In the genomic region with DNA sequence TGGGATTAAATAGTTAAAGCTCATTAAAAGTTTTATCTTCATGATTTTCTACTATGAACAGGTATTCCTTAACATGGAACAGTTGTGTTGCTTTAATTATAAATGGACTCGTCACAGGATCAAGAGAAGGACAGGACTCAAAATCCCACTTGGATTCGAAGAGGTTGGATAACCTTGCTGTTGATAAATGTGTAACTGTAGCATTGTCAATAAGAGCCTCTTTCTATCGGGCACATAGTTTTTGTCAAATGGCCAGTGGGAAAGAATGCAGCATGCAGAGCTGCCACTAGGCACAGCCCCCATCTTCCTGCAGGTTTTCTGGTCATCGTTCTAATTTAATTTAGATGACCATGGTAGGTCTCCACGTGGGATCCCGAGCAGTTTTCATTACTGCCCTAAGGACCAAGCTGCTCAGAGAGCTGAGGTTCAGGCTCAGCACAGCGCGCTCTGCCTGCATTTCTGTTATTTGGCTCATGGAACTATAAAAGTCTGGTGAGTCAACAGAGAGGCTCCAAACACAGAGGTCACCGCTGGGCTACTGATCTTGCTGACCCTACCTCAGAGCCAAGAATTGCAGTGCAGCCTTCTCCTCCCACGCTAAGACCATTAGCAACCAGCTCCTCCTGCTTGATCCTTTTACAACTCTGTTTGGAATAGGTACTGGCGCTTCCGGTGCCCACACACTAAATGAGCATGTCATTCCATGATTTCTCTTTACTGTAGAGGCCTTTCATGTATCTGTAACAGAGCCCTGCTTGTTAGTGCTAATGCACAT, we compare ENCODE assay signal across 9 mouse cellular contexts.
DNase-seq lines count a peak whose midpoint lies in the region; ATAC-seq and TF ChIP-seq lines count a peak whose summit lies in the region.
"Had no signal": no experiment of that assay in that cellular context is flagged by ENCODE, and none has a peak within 500 bp of the region (broad histone marks: within the 10 kb centered on the region; RNA-seq: fewer than 3 reads in every experiment).

No protein-coding gene starts in this region.

- TF ChIP-seq CTCF in left cerebral cortex, adult 2 months (IDR thresholded peaks at IDR 0.05) = no peak
- no peak for TF ChIP-seq CTCF in stomach, postnatal 0 days (IDR thresholded peaks at IDR 0.05; ENCODE audit: low read depth)

- peak; percentile 26; the same call in 1 of the 2 replicates for ATAC-seq in limb, embryonic 12.5 days (ENCODE audit: insufficient number of reproducible peaks, insufficient read depth, low FRiP score, low TSS enrichment, low read depth)
- no peak; the same call in 1 of the 2 replicates for ATAC-seq in stomach, postnatal 0 days (ENCODE audit: low FRiP score, low TSS enrichment)
- ATAC-seq in granulocyte monocyte progenitor cell, adult 5-6 weeks (replicated peaks; ENCODE audit: poor library complexity, severe bottlenecking) = no peak
- ATAC-seq in intestine, embryonic 16.5 days = no peak
- ATAC-seq: Patski had no signal

- no peak overlapping the region for H3K4me2 ChIP-seq in limb, embryonic 12.5 days
- H3K4me2 ChIP-seq in stomach, postnatal 0 days (replicated peaks; ENCODE audit: low read depth) = no peak overlapping the region
- H3K4me2 ChIP-seq in intestine, embryonic 16.5 days (ENCODE audit: low read depth, low read length) = no peak overlapping the region

- intact Hi-C loops in left cerebral cortex, adult 2 months (cut with DNase I) = loop anchor here (10.0 kb wide), 1 partner anchor 299 kb away; no protein-coding TSS in a partner anchor

- WGBS in limb, embryonic 12.5 days = 23% methylated on average over 12 of the region's 12 CpGs
- 52% methylated on average over 12 of the region's 12 CpGs for WGBS in stomach, postnatal 0 days
- 41% methylated on average over 12 of the region's 12 CpGs for WGBS in intestine, embryonic 16.5 days

- no peaks in the 10 kb centered on the region for H3K36me3 ChIP-seq in limb, embryonic 12.5 days
- no peaks in the 10 kb centered on the region for H3K36me3 ChIP-seq in stomach, postnatal 0 days (ENCODE audit: control insufficient read depth, insufficient read depth, low read length)
- H3K36me3 ChIP-seq in intestine, embryonic 16.5 days (ENCODE audit: control insufficient read depth, insufficient read depth, low read length) = no peaks in the 10 kb centered on the region

- no peaks in the 10 kb centered on the region for H3K27me3 ChIP-seq in limb, embryonic 12.5 days
- no peaks in the 10 kb centered on the region for H3K27me3 ChIP-seq in stomach, postnatal 0 days (ENCODE audit: control insufficient read depth, insufficient read depth, low read length)
- H3K27me3 ChIP-seq in intestine, embryonic 16.5 days (replicated peaks; ENCODE audit: control insufficient read depth, insufficient read depth, low read length) = no peaks in the 10 kb centered on the region
- H3K27me3 ChIP-seq: Patski had no signal

- H3K9ac ChIP-seq in limb, embryonic 12.5 days (replicated peaks) = no peak overlapping the region
- H3K9ac ChIP-seq in stomach, postnatal 0 days (ENCODE audit: low read length) = no peak overlapping the region
- H3K9ac ChIP-seq in intestine, embryonic 16.5 days (ENCODE audit: low read depth, low read length) = no peak overlapping the region

- DNase-seq in Muller cell, postnatal 12 days (ENCODE audit: inconsistent ontology term) = peak; percentile 83
- peak; percentile 23 for DNase-seq in adrenal gland, postnatal 25 days
- DNase-seq in heart, adult 9 months (ENCODE audit: low spot score in 2 of 2) = peak; percentile 66 to 68
- no peak for DNase-seq in left cerebral cortex, adult 2 months (ENCODE audit: extremely low spot score in 1 of 2, low spot score in 2 of 2)
- no peak for DNase-seq in stomach, postnatal 0 days (ENCODE audit: low spot score)

- TF ChIP-seq EP300 in stomach, postnatal 0 days (optimal IDR thresholded peaks at IDR 0.05) = no peak

- no peak overlapping the region for H3K4me3 ChIP-seq in limb, embryonic 12.5 days (replicated peaks)
- H3K4me3 ChIP-seq in left cerebral cortex, adult 2 months = no peak overlapping the region
- H3K4me3 ChIP-seq in stomach, postnatal 0 days (ENCODE audit: low read depth, low read length) = no peak overlapping the region
- no peak overlapping the region for H3K4me3 ChIP-seq in intestine, embryonic 16.5 days (ENCODE audit: low read length)

- peaks cover 22% of the 10 kb centered on the region for H3K4me1 ChIP-seq in limb, embryonic 12.5 days (replicated peaks)
- H3K4me1 ChIP-seq in stomach, postnatal 0 days (replicated peaks; ENCODE audit: control insufficient read depth, insufficient read depth) = no peaks in the 10 kb centered on the region
- no peaks in the 10 kb centered on the region for H3K4me1 ChIP-seq in intestine, embryonic 16.5 days (ENCODE audit: control insufficient read depth, insufficient read depth, low read length)

- H3K27ac ChIP-seq in limb, embryonic 12.5 days = 0 out of 2 replicates have a peak overlapping the region, but pooled peaks have one; percentile 13
- H3K27ac ChIP-seq in left cerebral cortex, adult 2 months = no peak overlapping the region
- H3K27ac ChIP-seq in stomach, postnatal 0 days (replicated peaks) = no peak overlapping the region
- no peak overlapping the region for H3K27ac ChIP-seq in intestine, embryonic 16.5 days (ENCODE audit: low read length)

- no peaks in the 10 kb centered on the region for H3K9me3 ChIP-seq in limb, embryonic 12.5 days
- no peaks in the 10 kb centered on the region for H3K9me3 ChIP-seq in stomach, postnatal 0 days (ENCODE audit: control insufficient read depth, low read length)
- H3K9me3 ChIP-seq in intestine, embryonic 16.5 days (ENCODE audit: control insufficient read depth, low read length) = no peaks in the 10 kb centered on the region

Comparison
In these comparisons a context has a peak if more than half of its experiments do, and no peak if none do; other contexts are left out.
1. DNase-seq: peak in Muller cell, postnatal 12 days (single experiment), adrenal gland, postnatal 25 days (single experiment) and heart, adult 9 months (2 of 2); none in left cerebral cortex, adult 2 months (0 of 2) and stomach, postnatal 0 days (single experiment).